Mouse (Mus musculus) liver, postnatal 0 days (tissue): ENCODE measurements around the gene L1td1.

Source experiments
- CTCF ChIP-seq: sonication (generic); IDR thresholded peaks from 2 replicates; pipeline ENCODE4 v1.5.1; 2016; ENCODE audit warnings: antibody characterized with exemption, low read depth
- EP300 ChIP-seq: IDR thresholded peaks from 2 replicates; pipeline ENCODE4 v1.6.1; 2016; ENCODE audit warnings: antibody characterized with exemption, low read depth, mild to moderate bottlenecking

- TF ChIP-seq EP300 (no peak), CTCF (no peak)
Observed at GRCm38 (mm10) chr4:98689988-98690387, 36.5 kb upstream of the L1td1 start.
